Mouse (Mus musculus): Measurements from ENCODE around the gene Arpc4.

- TF ChIP-seq CTCF (IDR thresholded peaks at IDR 0.05; ENCODE audit: low read depth, low read length) (no peak), POLR2A (IDR thresholded peaks at IDR 0.05; ENCODE audit: borderline replicate concordance, low read depth, low read length) (no peak)
These were observed 25.1 kb upstream of the Arpc4 start for GRCm38 (mm10) chr6:113352820-113353219.
